Mouse (Mus musculus): ENCODE results near the gene Ppm1l. TPM values are rescaled to one million over a fixed set of nuclear protein-coding genes. Genes with fewer than 3 reads are reported as not detected.

The Ppm1l gene
- total and polyA plus RNA-seq, 2 experiments from 2014 or later: 20.3 to 31.6 TPM

- H3K9me3 ChIP-seq (ENCODE audit: low read length): no peaks in the 10 kb centered on the region
- peak overlapping the region; percentile 89; the same call in 1 of the 2 replicates for H3K27ac ChIP-seq
- H3K9ac ChIP-seq (replicated peaks; ENCODE audit: low read length): peak overlapping the region; percentile 84
- peak overlapping the region; percentile 74 for H3K4me3 ChIP-seq (ENCODE audit: low read length)
- 1% methylated on average over 7 of the region's 7 CpGs for WGBS
- H3K36me3 ChIP-seq (ENCODE audit: insufficient read depth, low read length): no peaks in the 10 kb centered on the region
- DNase-seq (ENCODE audit: low spot score) (peak; percentile 11), ATAC-seq (0 out of 2 replicates have a peak, but pooled peaks have one; percentile 4)
- peak overlapping the region; percentile 78 for H3K4me2 ChIP-seq (ENCODE audit: low read depth, low read length)
- no peaks in the 10 kb centered on the region for H3K27me3 ChIP-seq (ENCODE audit: insufficient read depth, low read length)
- peaks cover 9% of the 10 kb centered on the region for H3K4me1 ChIP-seq (ENCODE audit: insufficient read depth, low read length)
- TF ChIP-seq CTCF (IDR thresholded peaks at IDR 0.05; ENCODE audit: low read depth): no peak
Measured at GRCm38 (mm10) chr3:69597816-69598215, 281.2 kb downstream of the Ppm1l start.

- ATAC-seq (peak; percentile 90), DNase-seq (ENCODE audit: low spot score) (peak; percentile 93)
- H3K27me3 ChIP-seq (ENCODE audit: insufficient read depth, low read length): no peaks in the 10 kb centered on the region
- H3K4me1 ChIP-seq (ENCODE audit: insufficient read depth, low read length): peaks cover 9% of the 10 kb centered on the region
- H3K9ac ChIP-seq (replicated peaks; ENCODE audit: low read length): peak within 1 kb of the TSS; percentile 84
- peak within 1 kb of the TSS; percentile 78 for H3K4me2 ChIP-seq (ENCODE audit: low read depth, low read length)
- H3K27ac ChIP-seq: peak within 1 kb of the TSS; percentile 89
- TF ChIP-seq CTCF (IDR thresholded peaks at IDR 0.05; ENCODE audit: low read depth): peak; percentile 46; the same call in 1 of the 2 replicates
- no peaks in the 10 kb centered on the region for H3K36me3 ChIP-seq (ENCODE audit: insufficient read depth, low read length)
- H3K9me3 ChIP-seq (ENCODE audit: low read length): no peaks in the 10 kb centered on the region
- 3% methylated on average over 78 of the region's 99 CpGs for WGBS
- H3K4me3 ChIP-seq (ENCODE audit: low read length): peak within 1 kb of the TSS; percentile 74
Measured at GRCm38 (mm10) chr3:69598261-69599165, 281.9 kb downstream of the Ppm1l start, which contains the start of gene B3galnt1. TSS of gene B3galnt1 (minus strand) at chr3:69598960.

GRCm38 (mm10) chr3:69599166-69599500, 282.5 kb downstream of the Ppm1l start:
- Histone ChIP-seq H3K4me3 (ENCODE audit: low read length) (peak overlapping the region; percentile 74), H3K9me3 (ENCODE audit: low read length) (no peaks in the 10 kb centered on the region), H3K36me3 (ENCODE audit: insufficient read depth, low read length) (no peaks in the 10 kb centered on the region), H3K4me1 (ENCODE audit: insufficient read depth, low read length) (peaks cover 9% of the 10 kb centered on the region), H3K4me2 (ENCODE audit: low read depth, low read length) (peak overlapping the region; percentile 78), H3K27me3 (ENCODE audit: insufficient read depth, low read length) (no peaks in the 10 kb centered on the region), H3K27ac (peak overlapping the region; percentile 89), H3K9ac (replicated peaks; ENCODE audit: low read length) (peak overlapping the region; percentile 84)
- ATAC-seq: peak; percentile 52
- WGBS: 9% methylated on average over 5 of the region's 5 CpGs
- DNase-seq (ENCODE audit: low spot score): peak; percentile 47
- TF ChIP-seq CTCF (IDR thresholded peaks at IDR 0.05; ENCODE audit: low read depth): no peak

- WGBS: 85% methylated on average over 1 of the region's 1 CpGs
- no peaks in the 10 kb centered on the region for H3K4me1 ChIP-seq (ENCODE audit: insufficient read depth, low read length)
- H3K4me3 ChIP-seq (ENCODE audit: low read length): no peak overlapping the region
- TF ChIP-seq CTCF (IDR thresholded peaks at IDR 0.05; ENCODE audit: low read depth): no peak
- H3K27ac ChIP-seq: no peak overlapping the region
- no peaks in the 10 kb centered on the region for H3K27me3 ChIP-seq (ENCODE audit: insufficient read depth, low read length)
- DNase-seq (ENCODE audit: low spot score): no peak
- H3K4me2 ChIP-seq (ENCODE audit: low read depth, low read length): no peak overlapping the region
- no peaks in the 10 kb centered on the region for H3K9me3 ChIP-seq (ENCODE audit: low read length)
- no peak for ATAC-seq
- H3K36me3 ChIP-seq (ENCODE audit: insufficient read depth, low read length): no peaks in the 10 kb centered on the region
- no peak overlapping the region for H3K9ac ChIP-seq (replicated peaks; ENCODE audit: low read length)
Measured at GRCm38 (mm10) chr3:69606923-69607322, 290.3 kb downstream of the Ppm1l start.

- DNase-seq (ENCODE audit: low spot score) (no peak), ATAC-seq (no peak)
- Histone ChIP-seq H3K4me3 (ENCODE audit: low read length) (no peak overlapping the region), H3K9ac (replicated peaks; ENCODE audit: low read length) (no peak overlapping the region), H3K27ac (no peak overlapping the region), H3K9me3 (ENCODE audit: low read length) (no peaks in the 10 kb centered on the region), H3K4me1 (ENCODE audit: insufficient read depth, low read length) (no peaks in the 10 kb centered on the region), H3K27me3 (ENCODE audit: insufficient read depth, low read length) (no peaks in the 10 kb centered on the region), H3K36me3 (ENCODE audit: insufficient read depth, low read length) (no peaks in the 10 kb centered on the region), H3K4me2 (ENCODE audit: low read depth, low read length) (no peak overlapping the region)
- no peak for TF ChIP-seq CTCF (IDR thresholded peaks at IDR 0.05; ENCODE audit: low read depth)
- WGBS: 38% methylated on average over 1 of the region's 1 CpGs
Measured at GRCm38 (mm10) chr3:69607468-69607867, 290.8 kb downstream of the Ppm1l start.

GRCm38 (mm10) chr3:69607909-69608308, 291.2 kb downstream of the Ppm1l start:
- H3K27me3 ChIP-seq (ENCODE audit: insufficient read depth, low read length): no peaks in the 10 kb centered on the region
- H3K4me1 ChIP-seq (ENCODE audit: insufficient read depth, low read length): no peaks in the 10 kb centered on the region
- no peak overlapping the region for H3K9ac ChIP-seq (replicated peaks; ENCODE audit: low read length)
- TF ChIP-seq CTCF (IDR thresholded peaks at IDR 0.05; ENCODE audit: low read depth): no peak
- no peaks in the 10 kb centered on the region; the same call in 1 of the 2 replicates for H3K9me3 ChIP-seq (ENCODE audit: low read length)
- WGBS: 88% methylated on average over 5 of the region's 5 CpGs
- DNase-seq (ENCODE audit: low spot score) (no peak), ATAC-seq (no peak)
- H3K36me3 ChIP-seq (ENCODE audit: insufficient read depth, low read length): no peaks in the 10 kb centered on the region
- no peak overlapping the region for H3K27ac ChIP-seq
- no peak overlapping the region for H3K4me2 ChIP-seq (ENCODE audit: low read depth, low read length)
- H3K4me3 ChIP-seq (ENCODE audit: low read length): no peak overlapping the region

Other genes with a start within 250 kb of the Ppm1l start
- 48.2 and 53.0 TPM in 2 replicates for gene Kpna4, start 189.7 kb upstream of the Ppm1l start, total RNA-seq (2014; rRNA removed)
- 21.7 and 26.4 TPM in 2 replicates for gene Kpna4, start 189.7 kb upstream of the Ppm1l start, polyA plus RNA-seq (2015; fragmentation: Nextera tagmentation; extraction: Ambion mirVana)
- gene Arl14, start 94.4 kb upstream of the Ppm1l start, total RNA-seq (2014; rRNA removed): not detected in 2 replicates
- not detected in 2 replicates for gene Arl14, start 94.4 kb upstream of the Ppm1l start, polyA plus RNA-seq (2015; fragmentation: Nextera tagmentation; extraction: Ambion mirVana)